Mouse (Mus musculus) heart, adult 2 months (tissue): ENCODE measurements around the gene Taf11. TPM values are rescaled to one million over a fixed set of nuclear protein-coding genes. Genes with fewer than 3 reads are reported as not detected.

Experiments used
- DNase-seq, 2 experiments: peaks; one replicate each; pipeline ENCODE4 v3.0.0; 2021
- H3K27ac ChIP-seq: fragments of 200-600 bp; 2 replicates; pipeline ENCODE4 v1.8.1; 2022
- H3K27me3 ChIP-seq: fragments of 200-500 bp; 2 replicates; pipeline ENCODE4 v1.6.1; 2012; ENCODE audit warnings: mild to moderate bottlenecking, low read length, inconsistent platforms, mixed read lengths; ENCODE audit not compliant: control insufficient read depth, insufficient read depth
- H3K36me3 ChIP-seq: fragments of 200-500 bp; 2 replicates; pipeline ENCODE4 v1.6.1; 2012; ENCODE audit warnings: low read length, inconsistent platforms; ENCODE audit not compliant: control insufficient read depth, insufficient read depth
- H3K4me1 ChIP-seq: fragments of 200-500 bp; 2 replicates; pipeline ENCODE4 v1.6.1; 2011; ENCODE audit warnings: low read length; ENCODE audit not compliant: control insufficient read depth, insufficient read depth
- H3K4me3 ChIP-seq: fragments of 200-600 bp; 2 replicates; pipeline ENCODE4 v1.8.1; 2022
- H3K79me2 ChIP-seq: fragments of 200-500 bp; replicated peaks from 2 replicates; pipeline ENCODE4 v1.6.1; 2012; ENCODE audit warnings: mild to moderate bottlenecking, inconsistent platforms, low read length, moderate library complexity, mixed read lengths; ENCODE audit not compliant: control insufficient read depth, insufficient read depth
- H3K9ac ChIP-seq: fragments of 200-500 bp; 2 replicates; pipeline ENCODE4 v1.6.1; 2012; ENCODE audit warnings: low read depth, mild to moderate bottlenecking, control low read depth, inconsistent platforms, low read length, mixed read lengths
- CTCF ChIP-seq: fragments of 200-600 bp; IDR thresholded peaks from 2 replicates; pipeline ENCODE4 v1.8.1; 2022; ENCODE audit warnings: antibody characterized with exemption, mild to moderate bottlenecking, moderate library complexity
- EP300 ChIP-seq: fragments of 200-500 bp; IDR thresholded peaks from 2 replicates; pipeline ENCODE4 v1.6.1; 2011; ENCODE audit warnings: low read depth, low read length, control low read depth; ENCODE audit not compliant: insufficient read depth
- POLR2A ChIP-seq: fragments of 200-500 bp; IDR thresholded peaks from 2 replicates; pipeline ENCODE4 v1.6.1; 2011; ENCODE audit warnings: mild to moderate bottlenecking, low read depth, low read length, control low read depth; ENCODE audit not compliant: insufficient read depth
- WGBS: fragments of 180-500 bp; shearing (Covaris S2); methylation state at CpG from one replicate; pipeline ENCODE4 v1.1.7; 2018; 5-methylcytosine and 5-hydroxymethylcytosine counted together
- intact Hi-C: fragments of 180-260 bp; cut with DNase I; formaldehyde crosslinking; loops from one replicate; pipeline ENCODE4 v1.15.1; 2025
- polyA plus RNA-seq: library from polyadenylated mRNA; depleted of rRNA; stranded (reverse); fragments of >200 nt; gene quantifications from 2 replicates; pipeline ENCODE4 v1.2.3, GENCODE M21; 2012
- total RNA-seq, 2 experiments: library from RNA; stranded (reverse); gene quantifications; 2 replicates each; pipeline ENCODE4 v1.2.3; 2021

The Taf11 gene
- total and polyA plus RNA-seq, 3 experiments = 12.5 to 21.6 (median 21.5) TPM

DNA sequence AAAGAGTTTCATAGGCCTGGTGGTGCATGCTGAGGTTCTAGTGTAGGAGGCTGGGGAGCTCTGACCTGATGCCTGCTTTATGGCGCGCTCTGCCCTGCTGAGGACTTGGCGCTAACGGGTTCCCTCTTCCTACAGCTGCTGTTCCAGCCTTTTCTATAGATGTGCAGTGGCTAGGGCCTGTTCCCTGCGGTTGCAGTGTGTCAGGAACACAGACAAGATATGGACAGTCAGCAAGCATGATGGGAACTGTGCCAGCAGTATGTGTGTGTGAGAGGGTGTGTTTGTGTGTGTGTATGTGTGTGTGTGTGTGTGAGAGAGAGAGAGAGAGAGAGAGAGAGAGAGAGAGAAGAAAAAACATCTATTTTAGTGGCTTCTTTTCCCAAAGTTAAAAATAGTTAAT is 29.4 kb upstream of the Taf11 start:
- Histone ChIP-seq H3K4me3 (no peak overlapping the region), H3K79me2 (peaks cover 4% of the 10 kb centered on the region), H3K27ac (peak overlapping the region; percentile 32), H3K27me3 (no peaks in the 10 kb centered on the region), H3K9ac (peak overlapping the region; percentile 15), H3K4me1 (peaks cover 35% of the 10 kb centered on the region), H3K36me3 (no peaks in the 10 kb centered on the region; the same call in 1 of the 2 replicates)
- no peak for TF ChIP-seq CTCF
- TF ChIP-seq POLR2A = no peak
- no peak for TF ChIP-seq EP300
- no peak for DNase-seq
- 58% methylated on average over 5 of the region's 5 CpGs for WGBS
- intact Hi-C loops = no loop called here

DNA sequence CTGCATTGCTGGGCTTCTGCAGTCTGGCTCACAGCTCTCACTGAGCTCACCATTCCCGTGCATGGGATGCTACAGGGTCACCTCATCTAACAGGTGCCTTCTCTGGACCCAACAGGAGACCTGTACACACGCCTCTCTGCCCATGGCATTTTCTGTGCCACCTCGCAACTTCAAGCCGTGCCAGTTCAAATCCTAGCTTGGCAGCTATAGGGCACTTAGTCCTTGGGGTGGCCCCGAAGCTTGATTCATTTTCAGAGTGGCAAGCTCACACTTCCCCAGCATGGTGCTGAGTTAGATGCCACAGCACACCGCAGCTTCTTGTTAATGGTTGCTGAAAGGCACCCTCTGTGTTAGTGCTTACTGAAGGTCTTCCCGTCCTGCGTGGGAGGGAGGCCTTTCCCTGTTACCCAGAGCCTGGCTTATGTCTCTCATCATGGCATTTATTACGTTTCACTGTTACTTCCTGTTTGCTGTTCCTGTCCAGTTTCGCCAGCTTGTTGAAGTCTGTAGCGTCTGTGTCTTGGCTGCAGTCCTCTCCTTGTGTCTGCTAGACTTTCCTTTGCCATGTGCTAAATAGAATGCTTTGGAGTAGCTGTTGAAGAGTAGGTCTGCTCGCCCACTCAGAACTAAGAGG is 28.6 kb upstream of the Taf11 start:
- no peak for TF ChIP-seq POLR2A
- TF ChIP-seq EP300 = no peak
- no peak for TF ChIP-seq CTCF
- no peak overlapping the region for H3K9ac ChIP-seq
- no peaks in the 10 kb centered on the region for H3K27me3 ChIP-seq
- H3K36me3 ChIP-seq = no peaks in the 10 kb centered on the region; the same call in 1 of the 2 replicates
- intact Hi-C loops = no loop called here
- peaks cover 38% of the 10 kb centered on the region for H3K4me1 ChIP-seq
- peak in 1 of 2 experiments; percentile 43 for DNase-seq
- 36% methylated on average over 12 of the region's 12 CpGs for WGBS
- H3K4me3 ChIP-seq = no peak overlapping the region
- peak overlapping the region; percentile 32 for H3K27ac ChIP-seq
- peaks cover 4% of the 10 kb centered on the region for H3K79me2 ChIP-seq

DNA sequence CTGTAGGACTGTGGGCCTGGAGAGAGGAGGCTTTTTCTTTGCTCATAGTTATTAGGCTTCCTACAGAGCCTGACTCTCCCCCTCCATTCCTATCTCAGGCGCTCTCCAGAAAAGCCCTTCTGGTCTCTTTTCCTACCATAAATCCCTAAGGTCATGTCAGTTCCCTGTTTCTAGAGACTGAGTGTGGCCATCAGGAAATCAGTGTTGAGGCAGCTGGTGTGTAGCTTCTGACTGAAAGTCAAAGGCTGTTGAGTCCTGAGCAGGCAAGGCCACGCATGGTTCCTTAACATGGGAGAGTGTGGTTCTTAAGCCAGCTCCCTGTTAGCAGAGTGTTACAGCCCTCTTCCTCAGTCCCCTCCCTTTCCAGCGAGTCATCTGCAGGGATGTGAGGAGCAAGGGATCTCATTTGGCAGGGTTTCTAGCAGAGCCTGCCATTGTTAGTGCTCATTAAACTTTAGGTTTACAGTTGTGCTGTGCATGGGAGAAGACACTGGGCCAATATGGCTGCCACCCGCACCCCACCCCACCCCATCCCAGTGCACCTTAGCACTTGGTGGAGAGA is 27.5 kb upstream of the Taf11 start:
- Histone ChIP-seq H3K27ac (peak overlapping the region; percentile 32), H3K36me3 (no peaks in the 10 kb centered on the region; the same call in 1 of the 2 replicates), H3K79me2 (peaks cover 4% of the 10 kb centered on the region), H3K4me3 (no peak overlapping the region), H3K4me1 (peaks cover 38% of the 10 kb centered on the region), H3K9ac (no peak overlapping the region), H3K27me3 (no peaks in the 10 kb centered on the region)
- DNase-seq = no peak
- no peak for TF ChIP-seq EP300
- TF ChIP-seq CTCF = no peak
- no peak for TF ChIP-seq POLR2A
- WGBS = 69% methylated on average over 4 of the region's 4 CpGs
- intact Hi-C loops = no loop called here

DNA sequence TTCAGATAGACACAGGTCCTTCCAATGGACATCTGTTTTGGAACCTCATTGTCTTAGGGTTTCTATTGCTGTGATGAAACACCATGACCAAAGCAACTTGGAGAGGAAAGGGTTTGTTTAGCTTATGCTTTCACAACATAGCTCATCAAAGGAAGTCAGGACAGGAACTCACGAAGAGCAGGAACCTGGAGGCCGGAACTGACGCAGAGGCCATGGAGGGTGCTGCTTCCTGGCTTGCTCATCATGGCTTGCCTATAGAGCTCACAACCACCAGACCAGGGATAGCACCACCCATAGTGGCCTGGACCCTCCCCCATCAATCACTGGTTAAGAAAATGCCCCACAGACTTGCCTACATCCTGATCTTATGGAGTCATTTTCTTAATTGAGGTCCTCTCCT is 25.4 kb upstream of the Taf11 start:
- H3K4me3 ChIP-seq = no peak overlapping the region
- peak overlapping the region; percentile 42 for H3K27ac ChIP-seq
- 59% methylated on average over 3 of the region's 3 CpGs for WGBS
- no peak overlapping the region for H3K9ac ChIP-seq
- TF ChIP-seq POLR2A = no peak
- no peak for TF ChIP-seq CTCF
- no peaks in the 10 kb centered on the region for H3K27me3 ChIP-seq
- DNase-seq = no peak
- intact Hi-C loops = no loop called here
- H3K79me2 ChIP-seq = peaks cover 7% of the 10 kb centered on the region
- no peaks in the 10 kb centered on the region; the same call in 1 of the 2 replicates for H3K36me3 ChIP-seq
- H3K4me1 ChIP-seq = peaks cover 26% of the 10 kb centered on the region

DNA sequence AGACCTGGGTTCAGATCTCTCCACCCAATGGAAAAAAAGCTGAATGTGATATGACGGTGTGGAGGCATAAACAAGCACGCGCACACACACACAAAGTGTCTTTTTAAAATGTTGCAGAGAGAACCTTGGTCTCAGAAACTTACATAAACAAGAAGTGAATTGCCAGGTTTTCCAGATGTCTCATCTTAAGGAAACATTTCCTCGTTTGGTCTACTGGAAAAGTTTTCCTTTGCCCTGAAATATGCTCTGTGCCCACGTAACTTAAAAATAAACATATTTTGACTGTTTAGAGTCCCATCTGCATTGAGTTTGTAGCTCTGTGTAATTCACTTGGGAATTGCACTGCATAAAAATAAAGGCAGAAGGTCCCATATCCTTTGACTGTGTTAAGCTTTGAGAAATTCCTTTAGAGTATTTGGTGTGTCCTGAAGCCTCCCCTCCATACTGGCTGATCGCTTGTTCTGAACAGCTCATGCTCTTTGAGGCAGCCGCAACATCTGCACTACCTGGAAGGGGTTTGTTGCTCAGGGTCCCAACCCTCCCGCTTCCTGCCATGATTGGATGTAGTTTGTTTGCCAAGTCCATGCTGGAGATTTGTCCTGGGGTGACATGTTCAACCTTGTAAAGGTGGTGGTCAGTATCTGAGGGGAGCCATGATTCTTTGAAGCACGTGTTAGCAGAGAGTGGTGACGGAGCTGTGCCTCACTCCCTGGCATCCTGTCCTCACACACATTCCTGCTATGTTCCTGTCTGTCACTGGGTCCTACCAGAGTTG is 24.7 kb upstream of the Taf11 start:
- Histone ChIP-seq H3K9ac (no peak overlapping the region), H3K4me1 (peaks cover 23% of the 10 kb centered on the region), H3K36me3 (no peaks in the 10 kb centered on the region; the same call in 1 of the 2 replicates), H3K27me3 (no peaks in the 10 kb centered on the region), H3K4me3 (no peak overlapping the region), H3K27ac (peak overlapping the region; percentile 42), H3K79me2 (peaks cover 10% of the 10 kb centered on the region)
- 54% methylated on average over 10 of the region's 10 CpGs for WGBS
- no peak for DNase-seq
- TF ChIP-seq POLR2A = no peak
- intact Hi-C loops = no loop called here

DNA sequence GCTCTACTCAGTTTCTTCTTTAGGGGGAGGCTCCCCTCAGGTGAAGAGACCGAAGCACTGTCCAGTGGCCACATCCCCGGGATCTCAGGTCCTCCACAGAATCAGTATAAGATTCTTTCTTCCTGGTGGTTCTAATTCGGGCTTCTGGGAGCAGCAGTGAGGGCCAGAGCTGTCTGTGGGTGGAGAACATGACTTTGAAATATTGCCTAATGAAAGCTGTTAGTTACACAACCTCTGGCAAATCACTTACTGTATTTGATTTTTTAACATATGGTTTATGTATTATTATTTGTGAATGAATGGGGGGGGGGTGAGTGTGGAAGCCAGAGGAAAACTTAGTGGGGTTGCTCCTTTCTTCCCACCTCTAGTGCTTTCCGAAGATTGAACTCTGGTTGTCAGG is 22.2 kb upstream of the Taf11 start:
- DNase-seq = no peak
- WGBS = 59% methylated on average over 4 of the region's 4 CpGs
- H3K9ac ChIP-seq = no peak overlapping the region
- H3K4me1 ChIP-seq = peaks cover 10% of the 10 kb centered on the region
- no peak overlapping the region for H3K4me3 ChIP-seq
- TF ChIP-seq CTCF (no peak), EP300 (no peak), POLR2A (no peak)
- intact Hi-C loops = no loop called here
- H3K79me2 ChIP-seq = peaks cover 12% of the 10 kb centered on the region
- no peaks in the 10 kb centered on the region for H3K36me3 ChIP-seq
- no peaks in the 10 kb centered on the region for H3K27me3 ChIP-seq
- no peak overlapping the region for H3K27ac ChIP-seq
